ENCODE assay signal across 26 mouse cellular contexts in the genomic region with DNA sequence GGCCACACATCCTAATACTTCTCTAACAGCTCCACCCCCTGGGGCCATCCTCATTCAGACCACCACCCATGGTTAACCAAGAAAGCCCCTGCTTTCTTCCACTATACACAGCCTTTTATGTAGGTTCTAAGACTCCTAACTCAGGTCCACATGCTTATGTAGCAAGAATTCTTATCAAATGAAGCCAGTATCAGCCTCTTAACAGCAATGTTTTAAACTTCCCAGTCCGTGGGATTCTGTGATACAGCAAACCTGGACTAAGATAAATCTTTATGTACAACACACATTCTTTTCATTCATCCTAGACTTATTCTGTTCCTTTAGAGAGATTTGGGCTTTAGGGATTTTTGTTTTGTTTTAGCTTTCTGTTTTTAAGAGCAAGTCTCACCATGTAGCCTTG.
"Had no signal": no experiment of that assay in that cellular context is flagged by ENCODE, and none has a peak within 500 bp of the region (broad histone marks: within the 10 kb centered on the region; RNA-seq: fewer than 3 reads in every experiment).

No protein-coding gene starts in this region.

- ATAC-seq: inflammation-experienced regulatory T-cells, adult 6 months; intestine, embryonic 15.5 days; intestine, postnatal 0 days had no signal

- DNase-seq: gastrocnemius, postnatal 14 days; gastrocnemius, postnatal 36 days; heart, adult 2 months; heart, postnatal 14 days; heart, postnatal 36 days; kidney, adult 18-20 months; kidney, adult 8-10 months; kidney, postnatal 10 days; kidney, postnatal 25 days; kidney, postnatal 4 days; layer of hippocampus, adult 9-11 months; liver; liver, embryonic 13.5 days had no signal

- H3K4me1 ChIP-seq: hindbrain, embryonic 10.5 days; hindbrain, embryonic 12.5 days; hindbrain, embryonic 15.5 days; intestine, embryonic 15.5 days had no signal

- H3K4me2 ChIP-seq: heart, embryonic 11.5 days; heart, embryonic 13.5 days; heart, embryonic 15.5 days; hindbrain, embryonic 12.5 days; hindbrain, embryonic 15.5 days; intestine, embryonic 15.5 days; limb, embryonic 12.5 days; liver, embryonic 11.5 days; liver, embryonic 13.5 days had no signal

- H3K9me3 ChIP-seq: heart, embryonic 15.5 days; hindbrain, embryonic 12.5 days; hindbrain, embryonic 15.5 days; intestine, embryonic 15.5 days; limb, embryonic 10.5 days; liver, embryonic 13.5 days had no signal

- H3K9ac ChIP-seq: heart, embryonic 13.5 days; heart, embryonic 15.5 days; hindbrain, embryonic 12.5 days; hindbrain, embryonic 15.5 days; intestine, embryonic 15.5 days; limb, embryonic 12.5 days; liver, embryonic 13.5 days had no signal

- H3K36me3 ChIP-seq: heart, embryonic 13.5 days; heart, embryonic 15.5 days; hindbrain, embryonic 10.5 days; hindbrain, embryonic 15.5 days; intestine, embryonic 15.5 days; limb, embryonic 12.5 days; liver, embryonic 13.5 days had no signal

- H3K27ac ChIP-seq: heart, adult 2 months; heart, embryonic 13.5 days; heart, embryonic 15.5 days; hindbrain, embryonic 10.5 days; hindbrain, embryonic 12.5 days; hindbrain, embryonic 15.5 days; intestine, embryonic 15.5 days; left cerebral cortex, adult 2 months; limb, embryonic 10.5 days; limb, embryonic 12.5 days; liver, embryonic 13.5 days had no signal

- H3K4me3 ChIP-seq: heart, adult 2 months; heart, embryonic 13.5 days; heart, embryonic 15.5 days; hindbrain, embryonic 10.5 days; hindbrain, embryonic 12.5 days; hindbrain, embryonic 15.5 days; intestine, embryonic 15.5 days; left cerebral cortex, adult 2 months; limb, embryonic 10.5 days; limb, embryonic 12.5 days; liver, embryonic 13.5 days had no signal

- H3K27me3 ChIP-seq: heart, embryonic 13.5 days; heart, embryonic 15.5 days; hindbrain, embryonic 12.5 days; hindbrain, embryonic 15.5 days; intestine, embryonic 15.5 days; limb, embryonic 12.5 days; liver, embryonic 13.5 days had no signal
